Mouse (Mus musculus): ENCODE results near the gene Mical2. TPM values are rescaled to one million over a fixed set of nuclear protein-coding genes. Genes with fewer than 3 reads are reported as not detected.

The Mical2 gene
- total RNA-seq, 2 experiments from 2014 or later = 9.1 to 17.9 TPM

DNA sequence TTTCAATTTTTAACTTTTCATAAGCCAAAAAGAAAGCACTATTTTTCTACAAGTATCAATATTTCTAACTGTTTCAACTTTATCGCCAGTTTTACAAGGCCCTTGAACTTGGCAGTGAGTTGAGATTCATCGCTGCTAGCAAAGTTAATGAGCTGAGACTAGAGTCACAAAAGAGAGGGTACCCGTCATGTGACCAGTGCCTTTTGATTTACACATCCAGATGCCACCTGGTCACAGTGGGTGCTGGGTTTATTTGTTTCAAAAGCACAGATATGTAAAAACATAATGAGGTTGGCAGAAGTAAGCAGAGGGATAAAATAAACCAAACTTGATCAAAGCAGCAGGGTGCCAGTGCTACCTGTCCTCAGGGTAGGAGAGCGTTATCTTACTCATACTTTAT is 126.3 kb downstream of the Mical2 start:
- no peak for DNase-seq (ENCODE audit: low spot score in 2 of 2)

DNA sequence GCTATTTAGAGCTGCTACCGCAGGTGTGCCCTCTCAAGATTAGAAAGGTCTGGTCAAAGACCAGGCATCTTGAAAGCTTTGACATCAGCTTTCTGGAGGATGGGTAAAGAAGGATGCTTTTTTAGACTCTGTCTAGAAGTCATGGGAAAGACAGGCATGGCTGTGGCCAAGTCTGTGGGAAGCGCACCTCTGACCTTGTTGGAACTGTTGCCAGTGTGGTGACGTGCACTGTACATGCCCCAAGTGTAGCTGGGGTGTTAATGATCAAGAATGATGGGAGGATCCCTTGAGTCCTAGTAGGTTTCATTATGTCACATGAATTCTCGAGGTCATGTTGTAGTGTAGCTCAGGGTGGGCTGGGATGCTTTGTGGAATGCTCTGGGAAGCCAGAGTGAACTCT is 127.4 kb downstream of the Mical2 start:
- DNase-seq (ENCODE audit: low spot score in 2 of 2) = no peak

- DNase-seq (ENCODE audit: low spot score in 2 of 2) = no peak
These were observed 128.3 kb downstream of the Mical2 start for GRCm38 (mm10) chr7:112353939-112354338.

GRCm38 (mm10) chr7:112354503-112354951 is 128.9 kb downstream of the Mical2 start:
- DNase-seq (ENCODE audit: low spot score in 2 of 2) = no peak

DNA sequence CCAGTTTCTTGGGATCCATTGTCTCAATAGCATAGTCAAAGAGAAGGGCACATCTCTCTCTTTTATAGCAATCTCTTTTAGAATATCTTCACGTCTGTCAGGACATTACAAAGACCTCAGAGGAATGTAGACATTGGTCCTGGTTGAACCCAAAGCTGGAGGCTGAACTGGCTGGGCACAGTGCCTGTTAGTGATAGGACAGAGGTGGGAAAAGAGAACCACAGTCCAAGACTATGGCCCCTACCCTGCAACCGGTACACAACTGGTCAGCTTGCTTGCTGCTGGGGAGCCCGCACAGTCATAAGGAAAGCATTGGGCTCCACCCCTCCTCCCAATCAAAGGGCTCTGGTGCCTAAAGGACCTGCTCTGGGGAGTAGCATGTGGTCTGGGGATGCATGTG is 133.9 kb downstream of the Mical2 start:
- DNase-seq (ENCODE audit: low spot score in 2 of 2) = no peak

DNA sequence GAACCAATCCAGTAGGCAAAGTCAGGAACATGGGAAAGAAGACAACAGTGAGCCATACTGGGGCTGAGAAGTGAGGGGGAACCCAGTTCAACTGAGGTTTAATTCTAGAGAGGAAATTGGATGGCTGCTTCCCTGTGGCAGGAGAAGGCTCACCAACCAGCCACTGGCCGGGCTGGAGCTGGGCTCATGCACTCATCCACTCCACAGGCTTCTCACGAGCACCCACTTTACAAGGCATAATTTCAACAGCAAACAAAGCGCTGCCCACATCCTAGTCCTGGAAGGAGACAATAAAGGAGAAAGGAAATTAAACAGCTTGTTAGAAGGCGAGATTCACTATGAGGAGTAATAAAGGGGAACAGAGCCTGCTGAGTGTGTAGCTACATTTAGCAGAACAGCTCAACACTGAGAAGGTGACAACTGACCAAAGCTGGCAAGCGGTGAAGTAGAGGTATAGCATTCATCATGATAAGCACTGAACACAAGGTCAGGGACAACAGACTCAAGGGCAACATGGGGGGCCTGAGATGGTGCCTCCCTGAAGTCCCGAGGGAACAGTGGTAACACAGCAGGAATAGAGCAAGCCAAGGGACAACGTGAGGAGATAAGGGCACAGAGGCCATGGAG is 137.0 kb downstream of the Mical2 start:
- no peak for DNase-seq (ENCODE audit: low spot score in 2 of 2)

GRCm38 (mm10) chr7:112365864-112366263 is 140.2 kb downstream of the Mical2 start:
- DNase-seq (ENCODE audit: low spot score in 2 of 2) = no peak

- peak; percentile 83 to 84 for DNase-seq (ENCODE audit: low spot score in 2 of 2)
These were observed 143.4 kb downstream of the Mical2 start for GRCm38 (mm10) chr7:112369046-112369445.

- DNase-seq (ENCODE audit: low spot score in 2 of 2) = no peak
These were observed 144.3 kb downstream of the Mical2 start for GRCm38 (mm10) chr7:112369977-112370376.

GRCm38 (mm10) chr7:112371387-112371786 is 145.7 kb downstream of the Mical2 start:
- DNase-seq (ENCODE audit: low spot score in 2 of 2) = no peak

DNA sequence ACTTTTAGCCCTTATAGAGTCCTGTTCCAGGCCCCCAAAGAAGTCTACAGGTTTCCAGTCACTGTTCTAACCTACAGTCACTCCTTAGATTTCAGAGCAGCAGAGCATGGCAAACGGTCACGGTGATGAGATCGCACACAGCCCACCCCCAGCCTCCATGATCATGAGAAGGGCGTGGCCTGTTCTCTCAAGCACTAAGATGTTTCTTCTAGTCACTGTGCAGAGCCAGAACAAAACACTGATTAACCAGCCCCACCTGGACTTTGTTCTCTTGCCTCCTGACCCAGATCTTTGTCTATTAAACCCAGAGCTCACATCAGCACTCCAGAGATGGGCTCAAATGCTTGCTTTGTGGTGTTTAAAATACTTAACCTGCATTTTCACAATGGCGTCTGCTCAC is 148.4 kb downstream of the Mical2 start:
- DNase-seq (ENCODE audit: low spot score in 2 of 2) = no peak

GRCm38 (mm10) chr7:112375062-112375461 is 149.4 kb downstream of the Mical2 start:
- DNase-seq (ENCODE audit: low spot score in 2 of 2) = no peak

DNA sequence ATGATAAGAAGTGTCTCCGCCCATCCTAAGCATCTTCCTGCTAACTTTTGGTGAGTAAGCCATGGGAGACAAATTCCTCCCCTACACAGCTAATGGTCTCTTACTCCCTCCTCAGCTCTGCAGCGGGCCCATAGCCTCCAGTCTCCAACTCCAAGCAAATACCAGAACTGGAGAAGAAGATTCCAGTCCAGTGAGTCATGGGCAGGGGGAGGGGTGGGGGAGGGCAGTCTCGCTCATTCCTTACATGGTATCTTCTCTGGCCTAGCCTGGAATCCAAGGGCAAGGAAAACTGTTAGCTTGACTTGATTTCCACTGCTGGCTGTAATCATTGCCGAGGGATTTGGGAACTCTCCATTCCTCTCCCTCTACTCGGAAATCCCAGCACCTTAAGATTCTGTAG is 150.2 kb downstream of the Mical2 start:
- DNase-seq (ENCODE audit: low spot score in 2 of 2) = no peak

- DNase-seq (ENCODE audit: low spot score in 2 of 2) = no peak
These were observed 151.0 kb downstream of the Mical2 start for GRCm38 (mm10) chr7:112376611-112377010.

DNA sequence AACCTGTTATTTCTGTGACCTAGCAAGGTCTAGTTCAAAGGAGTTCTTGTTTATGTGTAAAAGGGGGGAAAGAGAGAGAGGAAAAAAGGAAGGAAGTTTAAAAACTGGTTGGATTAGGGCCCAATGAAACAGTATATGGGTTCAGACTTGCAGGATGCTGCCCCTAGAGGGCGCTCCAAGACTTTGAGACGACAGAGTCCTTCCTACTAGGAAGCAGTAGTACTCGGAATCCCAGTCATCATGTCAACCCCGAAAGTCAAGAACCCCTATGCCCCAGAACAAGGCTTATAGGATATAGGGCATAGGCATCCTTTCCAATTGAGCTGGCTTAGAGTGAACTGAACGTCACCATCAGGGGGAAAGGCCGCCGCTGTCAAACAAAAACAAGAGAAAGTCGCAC is 151.7 kb downstream of the Mical2 start:
- DNase-seq (ENCODE audit: low spot score in 2 of 2) = peak; percentile 76

DNA sequence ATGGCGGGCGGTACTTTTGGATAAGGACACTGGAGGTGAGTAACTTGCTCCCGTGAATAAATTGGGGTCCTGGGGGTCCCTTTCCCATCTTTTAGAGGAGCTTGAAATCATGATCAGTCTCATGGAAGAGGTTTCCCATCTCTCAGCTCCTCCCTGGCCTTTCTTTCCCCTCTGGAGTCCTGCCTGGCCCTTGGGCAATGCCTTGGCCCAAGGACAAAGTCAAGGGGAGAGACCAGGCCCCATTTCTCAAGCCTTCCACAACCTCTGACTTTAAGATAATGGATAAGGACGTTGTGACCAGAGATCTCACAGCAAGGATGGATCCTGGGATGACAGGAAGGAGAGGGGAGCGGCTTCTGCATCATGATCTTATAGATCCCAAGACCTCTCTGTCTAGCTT is 152.4 kb downstream of the Mical2 start:
- DNase-seq (ENCODE audit: low spot score in 2 of 2) = no peak

DNA sequence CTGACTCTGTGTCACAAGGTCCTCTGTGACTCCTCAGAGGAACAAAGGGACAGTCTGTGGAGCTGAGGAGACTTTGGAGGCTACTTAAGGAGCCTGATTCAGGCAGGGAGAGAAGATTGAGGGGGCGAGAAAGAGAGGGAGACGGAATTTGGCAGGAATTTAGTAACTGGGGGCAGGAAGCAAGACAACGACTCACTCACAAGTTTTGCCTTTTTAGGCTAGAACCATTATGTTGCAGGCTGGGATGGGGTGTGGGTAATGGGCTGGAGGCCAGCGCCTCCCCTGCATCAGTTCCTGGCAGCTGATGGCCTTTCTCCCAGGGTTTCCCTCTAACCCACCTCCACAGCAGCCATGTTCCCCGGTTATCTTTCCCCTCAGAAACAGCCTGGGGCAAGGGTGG is 152.8 kb downstream of the Mical2 start:
- DNase-seq (ENCODE audit: low spot score in 2 of 2) = no peak

DNA sequence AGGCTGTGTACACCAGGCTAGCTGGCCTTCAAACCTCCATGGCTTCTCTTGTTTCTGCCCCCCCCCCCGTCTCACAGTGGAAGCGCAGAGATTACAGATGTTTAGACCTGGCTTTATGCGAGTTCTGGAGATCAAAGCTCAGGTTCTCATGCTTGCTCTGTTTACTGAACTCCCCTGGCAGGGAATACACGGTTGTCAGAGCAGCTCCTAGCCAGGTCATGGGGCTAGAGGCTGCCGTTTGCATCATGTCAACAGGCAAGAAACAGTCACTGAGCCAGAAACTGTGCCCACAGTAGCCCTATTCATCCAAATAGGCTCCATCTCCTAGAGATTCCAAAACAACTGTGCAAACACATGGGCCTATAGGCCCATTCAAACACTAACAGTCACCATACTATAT is 160.9 kb downstream of the Mical2 start:
- no peak for DNase-seq (ENCODE audit: low spot score in 2 of 2)

GRCm38 (mm10) chr7:112387876-112388275 is 162.2 kb downstream of the Mical2 start:
- no peak for DNase-seq (ENCODE audit: low spot score in 2 of 2)

DNA sequence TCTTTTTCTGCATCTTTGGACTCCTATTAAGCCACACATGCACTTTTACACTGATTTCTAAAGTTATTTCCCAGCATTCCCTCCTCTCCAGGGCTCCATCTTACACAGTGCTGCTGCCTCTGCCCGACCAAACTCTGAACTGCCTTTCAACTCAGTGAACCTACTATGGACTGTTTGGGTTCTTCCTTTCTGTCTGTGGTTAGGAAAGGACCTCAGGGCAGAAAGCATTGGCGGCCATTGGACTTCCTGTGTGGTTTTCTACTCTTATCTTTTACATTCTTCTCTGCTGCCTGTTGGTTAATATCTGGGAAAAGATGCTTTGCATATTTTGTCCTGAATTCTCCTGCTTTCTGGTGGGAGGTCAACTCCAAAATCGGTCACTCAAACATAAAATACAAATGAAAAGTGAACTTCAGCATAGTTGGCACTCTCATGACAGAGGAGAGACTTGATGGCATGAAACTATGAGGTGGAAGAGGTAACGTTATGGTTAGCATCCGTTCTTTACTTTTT is 162.8 kb downstream of the Mical2 start:
- DNase-seq (ENCODE audit: low spot score in 2 of 2) = no peak

DNA sequence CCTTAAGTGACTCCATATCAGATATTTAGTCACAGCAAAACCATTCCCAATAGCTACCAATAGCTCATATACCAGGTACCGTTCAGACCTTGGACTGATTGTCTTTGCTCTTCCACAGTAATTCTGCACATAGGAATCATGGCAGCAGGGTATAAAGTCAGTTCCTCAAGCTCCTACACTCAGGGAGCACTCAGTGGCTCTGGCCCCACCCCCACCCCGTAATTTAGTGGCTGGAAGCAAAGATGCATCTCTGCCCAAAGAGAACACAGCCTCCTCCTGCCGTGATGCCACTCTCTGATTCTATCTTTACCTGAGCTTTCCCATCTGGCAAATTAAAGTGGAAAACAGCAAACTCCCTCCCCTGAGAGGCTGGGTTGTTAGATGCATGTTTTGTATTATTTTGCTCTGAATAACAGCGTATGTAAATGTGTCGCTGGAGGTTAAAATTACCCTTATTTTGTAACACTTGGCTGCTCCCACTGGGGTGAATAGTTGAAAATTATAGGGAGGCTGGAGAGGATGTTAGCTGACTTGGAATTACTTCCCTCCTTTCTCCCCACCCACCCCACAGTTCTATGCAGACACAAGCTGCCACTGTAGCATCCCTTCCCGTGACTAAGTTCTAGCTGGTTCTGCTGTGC is 164.1 kb downstream of the Mical2 start:
- no peak for DNase-seq (ENCODE audit: low spot score in 2 of 2)

DNA sequence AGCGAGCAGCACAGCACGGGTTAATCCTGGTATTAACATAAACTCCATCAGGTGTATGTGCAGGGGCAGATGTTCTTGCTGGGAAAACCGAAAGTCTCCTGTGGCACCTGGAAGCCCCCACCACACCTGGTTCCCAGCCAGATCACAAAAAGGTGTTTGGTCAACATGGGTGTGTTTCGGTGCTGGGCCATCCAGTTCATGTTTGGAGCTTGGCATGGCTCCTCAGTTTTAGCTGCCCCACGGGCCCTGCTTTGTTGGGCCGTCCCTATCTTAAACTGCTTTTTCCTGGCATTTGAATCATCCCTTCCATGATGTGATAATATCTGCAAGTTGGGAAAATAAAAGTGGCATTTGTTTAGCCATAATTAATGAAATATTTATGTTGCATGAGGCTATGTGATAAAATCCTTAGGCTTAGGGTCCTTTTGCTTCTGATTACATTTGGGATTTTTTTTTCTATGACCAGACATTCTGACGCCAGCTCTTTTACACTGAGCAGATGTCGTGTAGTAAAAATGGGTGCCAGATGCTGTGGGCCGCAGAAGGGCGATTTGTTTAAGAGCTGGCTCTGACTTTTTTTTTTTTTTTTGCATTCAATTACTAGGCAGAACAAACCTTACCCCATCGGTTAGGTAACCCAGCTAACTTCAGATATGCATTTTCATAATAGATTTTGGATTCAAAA is 164.7 kb downstream of the Mical2 start:
- no peak for DNase-seq (ENCODE audit: low spot score in 2 of 2)

Measured in adrenal gland, adult 18-20 months (tissue).